Mouse (Mus musculus) erythroblast, embryonic 14.5 days (primary cell): ENCODE data around the gene Chka.

Experiments used
- GATA1 ChIP-seq: IDR thresholded peaks from 2 replicates; pipeline ENCODE4 v1.6.1; 2012; ENCODE audit warnings: low read length, inconsistent platforms, mixed read lengths
- TAL1 ChIP-seq: IDR thresholded peaks from 3 replicates; pipeline ENCODE4 v1.6.1; 2012; ENCODE audit warnings: low read length, inconsistent platforms, mixed read lengths

- TF ChIP-seq TAL1 (no peak), GATA1 (no peak)
Observed at GRCm38 (mm10) chr19:3868290-3868689, 16.7 kb downstream of the Chka start.
